Mouse (Mus musculus) MN1 (cell line): ENCODE measurements around the gene Eef1akmt3.

Source experiments
- DNase-seq: peaks from one replicate; pipeline ENCODE4 v3.0.0-alpha.2; 2016; ENCODE audit warnings: low spot score

Eef1akmt3 gene

DNA sequence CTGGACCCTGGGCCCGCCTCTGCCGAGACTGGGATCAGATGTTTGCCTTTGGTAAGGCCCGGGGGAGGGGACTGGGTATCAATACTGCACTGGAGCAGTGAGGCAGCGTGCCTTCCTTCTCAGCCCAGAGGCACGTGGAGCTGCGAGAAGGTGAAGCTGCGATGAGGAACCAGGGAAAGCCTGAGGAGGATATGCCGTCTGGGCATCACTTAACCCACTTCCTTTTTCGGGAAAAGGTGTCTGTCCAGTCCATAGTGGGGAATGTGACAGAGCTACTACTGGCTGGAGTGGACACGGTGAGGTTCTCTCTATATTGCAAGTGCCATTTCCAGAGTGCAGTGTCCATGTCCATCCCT is 8.8 kb upstream of the Eef1akmt3 start:
- DNase-seq, result no peak

DNA sequence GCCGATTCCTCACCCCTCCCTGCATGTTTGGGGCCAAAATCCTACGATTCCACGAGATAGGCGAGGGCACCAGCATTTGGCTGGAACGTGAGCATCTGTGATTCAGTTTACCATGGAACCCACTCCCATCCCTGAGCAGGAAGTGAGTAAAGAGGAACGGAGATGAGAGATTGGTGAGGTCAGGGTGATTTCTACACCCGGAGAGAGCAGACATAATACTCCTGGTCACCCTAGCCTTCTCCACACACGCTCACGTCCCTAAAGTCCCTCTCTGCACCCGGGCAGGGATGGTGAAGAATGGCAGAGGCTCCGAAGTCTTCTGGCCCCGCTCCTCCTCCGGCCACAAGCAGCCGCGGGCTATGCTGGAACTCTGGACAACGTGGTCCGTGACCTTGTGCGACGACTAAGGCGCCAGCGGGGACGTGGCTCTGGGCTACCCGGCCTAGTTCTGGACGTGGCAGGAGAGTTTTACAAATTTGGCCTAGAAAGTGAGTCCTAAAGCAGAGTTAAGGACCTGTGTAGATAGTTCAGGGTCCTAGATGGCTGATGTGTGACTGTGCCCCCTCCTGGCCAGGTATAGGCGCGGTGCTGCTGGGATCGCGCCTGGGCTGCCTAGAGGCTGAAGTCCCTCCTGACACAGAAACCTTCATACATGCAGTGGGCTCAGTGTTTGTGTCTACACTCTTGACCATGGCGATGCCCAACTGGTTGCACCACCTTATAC is 8.2 kb upstream of the Eef1akmt3 start:
- DNase-seq, result no peak

DNA sequence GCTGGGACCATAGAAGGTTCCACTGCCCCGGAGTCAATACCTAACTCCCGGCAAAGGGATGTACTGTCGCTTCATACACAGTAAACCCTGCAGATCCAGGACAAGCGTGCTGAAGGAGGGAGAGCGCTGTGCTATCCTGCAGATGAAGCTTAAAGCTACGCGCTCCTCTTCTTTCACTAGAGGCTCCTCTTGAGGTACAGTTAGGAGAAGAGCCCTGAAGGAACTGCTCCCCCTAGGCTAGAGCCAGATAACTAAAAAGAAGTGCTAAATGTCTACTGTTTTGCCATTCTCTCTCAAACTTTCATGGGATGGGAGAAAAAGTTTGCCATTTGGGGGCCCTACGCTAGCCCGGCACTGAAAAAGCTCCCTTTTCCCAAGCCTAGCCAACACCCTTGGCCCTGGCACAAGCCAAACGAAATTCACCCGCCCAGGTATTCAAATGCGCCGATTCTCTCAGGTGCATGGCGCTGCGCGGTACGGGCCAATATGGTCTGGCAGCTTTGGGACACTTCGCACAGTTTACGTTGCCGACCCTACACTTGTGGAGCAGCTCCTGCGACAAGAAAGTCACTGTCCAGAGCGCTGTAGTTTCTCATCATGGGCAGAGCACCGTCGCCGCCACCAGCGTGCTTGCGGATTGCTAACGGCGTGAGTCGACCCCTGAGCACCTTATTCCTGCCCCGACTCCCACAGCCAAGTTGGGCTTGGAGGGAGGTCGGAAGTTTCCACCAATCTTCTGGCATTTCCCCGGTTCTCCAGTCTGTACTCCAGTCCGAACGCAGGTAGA is 7.5 kb upstream of the Eef1akmt3 start:
- DNase-seq, result no peak

DNA sequence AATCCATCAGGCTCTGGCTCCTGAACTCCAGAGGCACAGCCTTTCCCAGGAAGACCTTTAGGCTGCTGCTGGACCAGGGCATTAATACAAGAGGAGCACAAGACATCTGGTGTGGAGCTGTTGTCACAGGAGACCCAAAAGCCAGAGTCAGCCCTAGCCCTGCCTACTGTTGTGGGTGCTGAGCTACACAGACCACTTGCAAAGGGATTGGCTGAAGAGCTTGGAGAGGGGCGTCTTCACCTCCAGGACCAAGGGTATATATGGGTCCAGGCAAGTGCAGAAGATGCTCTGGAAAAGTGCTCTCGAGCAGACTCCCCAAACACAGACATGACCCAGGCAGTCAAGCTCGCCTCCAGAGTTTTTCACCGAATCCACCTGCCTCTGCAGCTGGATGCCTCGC is 6.6 kb upstream of the Eef1akmt3 start, which contains the start of gene Cyp27b1:
Cyp27b1 (plus strand) TSS at position 297 of the 400 bp plus-strand sequence.
- no peak for DNase-seq

DNA sequence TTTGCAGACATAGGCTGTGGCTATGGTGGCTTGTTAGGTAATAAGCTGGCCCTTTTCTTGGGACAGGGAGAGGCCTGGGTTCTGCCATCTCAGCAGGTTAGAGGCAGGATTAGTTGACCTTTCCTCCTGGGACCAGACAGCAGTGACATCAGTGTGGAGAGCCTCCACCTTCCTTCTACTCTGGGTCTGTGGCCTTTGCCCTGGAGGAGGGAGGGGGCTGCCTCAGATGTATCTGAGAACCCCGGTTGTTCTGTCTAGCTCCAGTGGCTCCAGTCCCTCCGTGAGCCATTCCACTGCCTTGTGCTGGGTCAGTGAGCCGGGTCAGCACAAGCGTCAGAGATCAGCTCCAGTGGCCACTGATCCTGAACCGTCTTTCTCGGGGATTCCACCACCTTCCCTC is 1.9 kb upstream of the Eef1akmt3 start:
- DNase-seq, result no peak

DNA sequence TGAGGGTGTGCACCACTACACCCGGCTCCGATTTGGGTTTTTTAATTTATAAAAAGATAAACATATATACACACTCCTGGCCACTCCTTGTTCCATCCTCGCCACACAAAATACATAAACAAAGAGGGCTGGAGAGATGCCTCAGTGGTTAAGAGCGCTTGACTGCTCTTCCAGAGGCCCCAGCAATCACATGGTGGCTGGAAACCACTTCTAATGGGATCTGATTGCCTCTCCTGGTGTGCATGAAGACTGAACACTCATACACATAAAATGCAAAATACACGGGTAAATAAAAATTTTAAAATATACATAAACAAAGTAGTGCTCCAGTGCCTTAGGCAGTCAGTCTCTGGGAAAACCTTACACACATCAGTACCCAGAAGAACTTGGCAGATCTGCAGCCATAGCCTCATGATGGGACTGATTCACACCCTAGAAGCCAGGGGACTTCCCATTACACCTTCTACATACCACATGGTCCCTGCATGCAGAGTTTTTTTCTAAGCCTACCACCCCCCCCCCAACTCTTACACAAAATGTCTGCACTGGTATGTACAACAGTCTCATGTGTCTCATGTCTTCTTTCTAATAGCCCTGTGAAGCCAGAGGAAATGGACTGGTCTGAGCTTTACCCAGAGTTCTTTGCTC is 1.3 kb upstream of the Eef1akmt3 start:
- DNase-seq, result peak; percentile 47

DNA sequence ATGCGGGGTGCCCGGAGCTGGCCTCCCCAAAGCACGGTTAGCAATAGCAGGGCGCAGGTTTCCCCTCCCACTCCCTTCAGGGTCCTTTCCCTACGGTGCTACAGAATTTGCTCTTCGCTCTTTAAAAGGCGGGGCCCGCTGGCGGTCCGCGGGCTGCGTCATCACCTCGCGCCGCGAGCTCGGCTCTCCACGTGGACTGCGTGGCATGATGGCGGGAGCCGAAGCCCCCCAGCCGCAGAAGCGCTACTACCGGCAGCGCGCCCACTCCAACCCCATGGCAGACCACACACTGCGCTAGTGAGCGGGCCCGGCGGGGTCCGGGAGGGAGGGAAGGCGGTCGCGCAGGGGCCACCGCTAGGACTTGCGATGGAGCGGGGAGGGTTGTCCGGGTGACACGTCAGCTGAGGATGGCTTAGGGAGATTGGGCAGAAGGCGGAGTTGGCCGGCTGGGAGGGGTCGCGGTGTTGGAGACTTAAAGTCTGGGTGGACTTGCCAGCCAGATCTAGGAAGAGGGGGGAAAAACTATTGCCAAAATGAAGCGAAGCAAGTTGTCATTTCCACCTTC is 543 bp upstream of the Eef1akmt3 start:
- peak; percentile 98 for DNase-seq

DNA sequence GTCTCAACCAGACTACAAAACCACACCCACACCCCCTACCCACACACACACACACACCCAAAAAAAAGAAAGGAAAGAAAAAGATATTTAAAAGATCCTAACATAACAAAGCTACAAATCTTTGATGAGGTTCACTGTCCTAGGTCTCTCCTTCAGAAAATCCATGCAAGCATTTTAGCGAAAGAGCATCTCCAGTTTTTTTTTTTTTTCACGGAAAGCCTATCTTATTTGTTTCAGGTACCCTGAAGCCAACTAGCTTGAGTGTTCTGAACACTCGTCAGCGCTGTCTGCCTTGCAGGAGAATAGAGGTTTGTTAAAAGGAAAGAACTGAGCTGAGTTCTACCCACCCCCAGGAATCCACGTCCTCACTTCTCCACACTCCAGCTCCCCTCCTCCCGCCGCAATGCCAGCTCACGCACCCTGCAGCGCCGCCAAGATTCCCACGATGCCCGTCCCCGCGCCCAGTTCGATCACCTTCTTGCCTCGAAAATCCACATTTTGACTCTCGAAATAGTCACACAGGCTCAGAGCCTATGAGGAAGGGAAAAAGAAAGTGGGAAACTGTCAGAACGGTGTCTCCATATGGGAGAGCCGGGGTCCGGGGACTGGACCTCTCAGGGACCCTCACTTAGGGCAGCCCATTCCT is 621 bp downstream of the Eef1akmt3 start:
- peak; percentile 69 for DNase-seq

DNA sequence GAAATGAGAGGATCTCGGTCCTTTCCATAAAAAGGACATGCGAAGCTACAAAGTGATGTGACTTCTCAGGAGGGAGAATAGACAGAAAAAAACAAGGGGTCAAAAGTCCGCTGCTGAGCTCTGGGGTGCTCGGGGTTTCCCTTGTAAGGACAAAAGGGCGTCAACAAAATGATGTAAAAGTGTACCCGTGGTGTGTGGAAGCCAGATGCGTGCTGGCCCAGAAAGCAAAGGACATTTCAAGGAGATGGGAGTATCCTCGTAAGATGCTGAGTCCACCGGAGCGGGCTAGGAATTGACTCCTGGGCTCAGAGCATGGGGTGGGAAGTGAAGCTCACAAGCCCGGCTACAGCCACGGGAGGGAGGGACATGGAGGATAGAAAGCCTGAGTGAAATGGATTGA is 3.7 kb downstream of the Eef1akmt3 start:
- DNase-seq, result no peak

DNA sequence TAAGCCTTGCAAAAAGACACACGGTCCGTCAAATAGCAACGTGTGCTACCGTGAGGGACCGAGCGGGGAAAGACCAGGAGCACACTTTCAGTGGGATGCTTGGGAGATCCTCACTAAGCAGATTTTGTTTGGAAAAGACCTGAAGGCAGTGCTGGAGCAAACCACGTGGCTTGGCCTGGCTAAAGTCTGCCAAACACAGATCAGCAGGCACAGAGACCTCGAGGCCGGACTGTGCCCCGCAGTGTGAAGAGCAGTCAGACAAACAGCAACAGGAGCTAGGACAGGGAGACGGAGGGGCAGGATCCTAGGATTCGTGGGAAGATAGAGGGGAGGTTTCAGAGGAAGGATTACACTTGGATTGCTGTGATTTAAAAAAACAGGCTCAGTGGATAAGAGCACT is 5.0 kb downstream of the Eef1akmt3 start:
- no peak for DNase-seq

DNA sequence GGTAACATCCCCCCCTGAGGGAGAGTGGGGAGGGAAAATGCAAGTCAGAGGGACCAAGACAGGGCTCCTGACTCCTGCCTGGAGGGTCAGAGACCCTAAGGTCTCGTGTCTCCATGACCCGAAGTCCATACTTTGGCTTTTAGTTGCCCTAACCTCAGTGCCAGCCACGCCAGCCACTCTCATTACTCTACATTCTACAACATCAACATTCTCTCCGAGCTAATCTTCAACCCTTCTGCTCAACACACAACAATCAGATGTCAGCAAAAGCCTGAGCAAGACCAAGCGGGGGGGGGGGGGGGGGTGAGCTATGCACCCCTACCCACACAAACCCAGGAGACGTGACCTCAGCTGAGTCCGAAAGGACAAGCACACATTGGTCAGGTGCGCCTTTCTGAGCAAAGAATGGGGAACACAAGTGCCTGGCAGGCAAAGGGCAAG is 8.0 kb downstream of the Eef1akmt3 start:
- DNase-seq, result no peak

DNA sequence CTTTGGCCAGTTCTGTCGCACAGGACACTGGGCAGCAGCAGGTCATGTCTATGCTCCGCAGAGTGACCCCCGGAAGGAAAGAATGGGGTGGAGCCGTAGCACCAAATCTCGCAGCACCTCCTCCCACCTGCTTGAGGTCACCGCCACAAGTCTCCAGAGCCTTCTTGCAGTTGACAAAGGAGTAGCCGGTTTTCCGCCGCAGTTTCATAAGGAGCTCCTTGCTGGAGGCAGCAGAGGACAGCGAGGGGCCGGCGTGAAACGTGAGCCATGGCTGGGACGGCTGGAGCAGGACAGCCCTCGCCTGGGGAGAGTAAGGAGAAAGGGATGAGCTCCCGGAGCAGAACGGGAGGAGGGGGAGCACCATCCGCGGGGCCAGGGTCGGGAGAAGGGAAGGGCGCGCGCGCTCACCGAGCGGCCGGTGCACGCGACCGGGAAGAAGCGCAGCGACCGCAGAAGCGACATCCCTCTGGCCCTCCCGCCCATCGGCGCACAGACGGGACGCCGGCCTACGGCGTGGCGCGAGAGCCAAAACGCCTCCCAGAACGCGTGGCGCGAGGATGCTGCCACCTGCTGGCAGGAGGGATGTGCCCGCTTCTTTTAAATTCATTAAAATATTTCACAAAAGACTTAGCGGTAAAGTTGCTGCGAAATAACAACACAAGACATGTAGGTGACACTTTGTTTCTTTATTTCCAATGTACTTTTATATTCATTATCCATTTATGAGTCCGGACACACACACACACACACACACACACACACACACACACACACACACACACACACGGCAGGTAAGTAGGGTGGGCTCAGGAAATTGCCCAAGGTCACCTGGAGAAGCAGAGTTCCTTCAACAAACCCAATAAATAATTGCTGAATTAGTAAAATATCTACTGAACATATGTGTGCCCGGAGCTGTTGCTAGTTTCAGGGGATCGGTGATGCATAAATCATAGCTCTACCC is 10.7 kb downstream of the Eef1akmt3 start, which contains the start of gene Tsfm:
Tsfm (minus strand) TSS at position 505 of the 961 bp plus-strand sequence.
- DNase-seq, result peak; percentile 99

DNA sequence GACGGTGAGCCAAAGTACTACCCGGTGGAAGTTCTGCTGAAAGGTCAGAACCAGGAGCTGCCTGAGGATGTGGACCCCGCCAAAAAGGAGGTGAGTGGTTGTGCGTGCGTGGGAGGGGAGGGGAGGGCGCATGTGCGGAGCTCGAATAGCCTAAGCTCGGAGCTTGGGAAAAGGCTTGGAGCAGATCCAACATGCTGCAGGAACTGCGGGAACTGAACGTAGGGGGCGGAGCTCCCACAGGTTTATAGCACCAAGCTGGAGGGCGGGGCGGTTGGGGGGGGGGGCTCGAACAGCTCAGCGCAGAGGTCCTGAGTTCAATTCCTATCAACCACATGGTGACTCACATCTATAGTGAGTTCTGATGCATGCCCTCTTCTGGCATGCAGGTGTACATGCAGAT is 22.9 kb downstream of the Eef1akmt3 start:
- no peak for DNase-seq

DNA sequence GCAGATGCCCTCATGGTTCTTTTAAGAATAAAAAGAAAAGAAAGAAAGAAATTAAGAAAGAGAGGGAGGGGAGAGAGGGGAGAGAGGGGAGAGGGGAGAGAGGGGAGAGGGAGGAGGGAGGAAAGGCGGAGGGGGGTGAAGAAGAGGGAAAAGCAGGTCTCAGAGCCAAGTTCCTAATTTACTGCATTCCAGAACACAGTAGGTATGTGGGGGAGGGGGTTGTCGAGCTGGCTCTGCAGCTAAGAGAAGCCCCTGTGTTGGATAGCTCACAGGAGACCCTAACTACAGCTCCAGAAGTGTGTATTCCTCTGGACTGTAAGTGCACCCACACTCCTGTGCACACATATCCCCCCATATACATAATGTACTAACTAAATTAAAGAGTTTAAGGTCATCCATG is 24.2 kb downstream of the Eef1akmt3 start:
- no peak for DNase-seq

DNA sequence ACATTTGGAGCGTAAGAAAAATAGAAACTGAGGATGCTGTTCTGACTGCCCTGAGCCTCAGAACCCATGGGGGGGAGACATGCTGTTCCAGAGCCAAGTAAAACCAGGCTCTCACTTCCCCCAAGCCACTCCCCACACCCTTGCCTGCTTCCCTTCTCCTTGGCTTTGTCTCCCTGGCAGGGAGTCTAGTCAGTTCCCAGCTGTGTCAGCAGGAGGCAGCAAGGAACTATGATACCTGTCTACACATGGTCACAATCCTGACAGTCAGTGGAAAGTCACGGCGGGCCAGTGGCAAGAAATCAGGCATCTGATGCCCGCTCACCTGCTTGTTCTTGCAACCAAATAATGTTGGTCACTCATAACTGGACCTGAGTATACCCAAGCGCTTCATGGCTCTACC is 24.8 kb downstream of the Eef1akmt3 start:
- peak; percentile 67 for DNase-seq

DNA sequence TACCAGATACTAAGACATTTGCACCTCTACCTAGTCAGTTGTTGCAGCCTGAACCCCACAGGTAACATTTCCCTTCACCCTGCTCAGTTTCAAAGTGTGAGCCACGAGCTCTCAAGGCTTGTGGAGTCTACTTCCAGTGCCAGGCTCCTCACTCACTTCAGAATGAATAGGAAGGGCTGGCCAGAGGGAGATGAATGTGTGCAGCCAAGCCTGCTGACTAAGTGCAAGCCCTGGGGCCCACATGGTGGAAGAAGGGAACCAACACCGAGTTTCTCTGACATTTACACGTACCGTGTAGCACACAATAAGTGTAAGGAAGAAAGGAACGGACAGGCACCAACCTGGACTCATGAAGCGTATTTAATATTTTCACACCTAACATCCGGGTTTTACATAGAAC is 37.5 kb downstream of the Eef1akmt3 start:
- no peak for DNase-seq

DNA sequence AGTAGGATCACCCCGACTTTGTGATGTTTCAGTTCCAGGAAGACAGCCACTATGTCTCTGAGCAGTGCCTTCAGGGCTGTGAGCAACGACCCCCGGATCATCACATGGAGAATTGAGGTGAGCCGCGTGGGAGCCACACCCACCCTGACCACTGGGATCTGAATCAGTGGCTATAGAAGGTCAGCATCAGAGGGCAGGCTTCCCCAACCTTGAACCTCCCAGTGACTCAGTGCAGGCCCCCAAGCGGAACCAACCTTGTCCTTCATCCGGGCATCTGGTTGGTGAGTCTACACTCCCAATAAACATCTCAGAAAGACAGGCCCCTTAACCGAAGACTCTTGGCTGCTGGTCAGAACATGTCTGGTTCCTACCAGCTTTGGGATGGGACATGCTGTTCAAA is 38.0 kb downstream of the Eef1akmt3 start:
- DNase-seq, result no peak

DNA sequence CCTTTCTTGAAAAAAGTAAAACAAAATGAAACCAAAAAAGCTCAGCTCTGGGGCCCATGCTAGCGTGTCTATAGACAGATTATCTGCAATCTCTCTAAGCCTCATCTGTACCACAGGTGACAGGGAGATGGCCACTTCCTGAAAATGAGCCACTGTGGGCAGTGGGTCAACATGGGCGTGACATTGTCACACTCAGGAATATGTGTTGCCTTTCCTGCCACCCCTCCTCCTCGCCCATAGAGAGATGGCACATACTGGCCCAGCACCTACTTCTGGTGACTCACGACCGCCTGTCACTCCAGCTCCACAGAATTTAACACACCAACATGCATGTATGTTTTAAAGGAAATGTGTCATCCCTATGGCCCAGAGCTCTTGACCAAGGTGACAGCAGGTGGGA is 38.5 kb downstream of the Eef1akmt3 start:
- DNase-seq, result no peak

DNA sequence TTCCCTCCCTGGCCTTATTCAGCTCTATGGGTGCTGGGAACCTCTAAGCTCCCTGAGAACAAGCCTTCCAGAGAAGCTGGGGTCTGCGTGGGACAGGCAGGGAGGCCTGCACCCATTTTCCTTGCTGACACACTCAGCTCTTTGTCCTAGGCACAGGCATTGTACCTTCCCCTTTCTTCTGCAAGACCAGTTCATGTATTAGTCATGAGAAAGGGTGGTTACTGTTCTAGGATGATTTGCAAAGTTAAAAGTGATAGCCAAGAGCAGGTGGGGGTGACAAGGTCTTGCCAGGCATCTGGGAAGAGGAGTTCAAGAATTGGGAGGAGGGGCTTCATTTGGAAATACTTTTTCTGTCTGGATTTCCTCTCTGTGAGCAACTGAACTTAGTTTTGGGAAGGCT is 39.3 kb downstream of the Eef1akmt3 start:
- DNase-seq, result no peak

DNA sequence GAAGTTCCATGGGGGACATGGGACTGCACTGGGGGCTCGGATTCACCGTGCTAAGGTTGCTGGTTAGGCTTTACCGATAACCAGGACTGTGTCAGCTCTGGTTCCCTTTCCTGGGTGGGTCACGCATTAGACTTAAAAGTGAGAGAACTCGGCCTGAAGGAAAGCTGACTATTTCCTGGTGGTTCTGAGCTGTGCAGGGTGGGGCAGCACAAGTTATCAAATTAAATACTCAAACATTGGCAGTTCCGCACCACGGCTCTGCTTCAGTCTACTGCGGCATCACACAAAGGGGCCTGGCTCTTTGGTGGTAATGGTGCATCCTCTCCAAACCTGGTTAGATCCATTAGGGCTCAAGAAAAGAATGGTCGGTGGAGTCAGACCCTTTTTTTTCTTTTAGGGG is 40.0 kb downstream of the Eef1akmt3 start:
- no peak for DNase-seq

DNA sequence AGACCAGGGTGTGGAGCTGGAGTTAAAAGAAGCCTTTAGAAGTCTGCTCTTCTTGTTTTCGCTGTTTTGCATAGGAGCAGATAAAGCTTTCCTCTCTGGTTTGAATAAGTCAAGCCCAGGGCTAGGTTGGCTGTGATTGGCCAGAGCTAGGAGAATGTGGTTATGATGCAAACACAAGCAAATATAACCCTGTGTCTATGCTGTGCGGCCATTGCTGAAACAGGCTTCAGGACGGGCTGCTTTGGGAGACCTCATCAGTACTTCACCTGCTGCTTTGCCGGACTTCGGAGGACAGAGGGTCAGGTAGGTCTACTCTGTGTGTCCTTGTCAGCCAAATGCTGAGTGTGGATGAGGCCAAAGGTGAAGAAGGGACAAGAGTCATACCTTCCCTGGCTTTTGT is 40.8 kb downstream of the Eef1akmt3 start, which contains the start of gene Avil:
Avil (plus strand) TSS at position 181 of the 400 bp plus-strand sequence.
- DNase-seq, result no peak
